Mouse (Mus musculus): ENCODE results near the gene Gm20696.

DNA sequence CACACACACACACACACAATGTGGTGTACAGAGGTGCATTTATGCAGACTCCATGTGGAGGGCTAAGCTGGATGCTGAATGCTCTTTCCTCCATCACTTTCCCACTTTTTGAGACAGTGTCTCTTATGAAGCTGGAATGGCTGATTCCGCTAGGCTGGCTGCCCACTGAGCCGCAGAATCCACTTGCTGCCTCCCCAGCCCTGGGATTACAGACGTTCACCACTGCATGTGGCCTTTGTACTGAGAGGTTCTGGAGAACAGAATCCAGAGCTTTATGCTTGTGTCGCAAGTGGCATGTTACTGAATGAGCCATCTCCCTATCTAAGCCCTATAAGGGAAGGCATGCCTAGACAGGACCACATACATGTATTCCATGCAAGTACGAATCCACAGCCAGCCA lies 46.7 kb upstream of the Gm20696 start:
- no peak for TF ChIP-seq GATA1 (IDR thresholded peaks at IDR 0.05; ENCODE audit: borderline replicate concordance, low read length)
- TF ChIP-seq FLI1 (IDR thresholded peaks at IDR 0.05; ENCODE audit: low read length): no peak
